Mouse (Mus musculus) liver, embryonic 16.5 days (tissue): Measurements from ENCODE around the gene Rgl1. TPM values are rescaled to one million over a fixed set of nuclear protein-coding genes. Genes with fewer than 3 reads are reported as not detected.

Experiments
- ATAC-seq: fragments of 200-750 bp; cut with Nextera tagmentation; 2 replicates; pipeline ENCODE4 v1.8.0; 2017; ENCODE audit warnings: low read depth, mild to moderate bottlenecking, moderate number of reproducible peaks, moderate library complexity
- H3K27ac ChIP-seq: fragments of 300-500 bp; sonication (generic); 2 replicates; pipeline ENCODE4 v1.5.1; 2014; ENCODE audit warnings: mild to moderate bottlenecking, low read length
- H3K27me3 ChIP-seq: fragments of 300-500 bp; sonication (generic); 2 replicates; pipeline ENCODE4 v1.6.1; 2014; ENCODE audit warnings: low read depth, low read length, mixed read lengths; ENCODE audit not compliant: control insufficient read depth, insufficient read depth
- H3K36me3 ChIP-seq: fragments of 300-500 bp; sonication (generic); 2 replicates; pipeline ENCODE4 v1.6.1; 2014; ENCODE audit warnings: mild to moderate bottlenecking; ENCODE audit not compliant: control insufficient read depth, insufficient read depth
- H3K4me1 ChIP-seq: fragments of 300-500 bp; sonication (generic); 2 replicates; pipeline ENCODE4 v1.6.1; 2014; ENCODE audit warnings: low read depth, low read length, mixed read lengths; ENCODE audit not compliant: control insufficient read depth
- H3K4me2 ChIP-seq: fragments of 300-500 bp; sonication (generic); 2 replicates; pipeline ENCODE4 v1.6.1; 2014; ENCODE audit warnings: low read depth, low read length, mixed read lengths
- H3K4me3 ChIP-seq: fragments of 300-500 bp; sonication (generic); 2 replicates; pipeline ENCODE4 v1.5.1; 2014; ENCODE audit warnings: low read depth, mild to moderate bottlenecking, low read length
- H3K9ac ChIP-seq: fragments of 300-500 bp; sonication (generic); 2 replicates; pipeline ENCODE4 v1.6.1; 2014; ENCODE audit warnings: low read depth, low read length
- H3K9me3 ChIP-seq: fragments of 300-500 bp; sonication (generic); replicated peaks from 2 replicates; pipeline ENCODE4 v1.6.1; 2016; ENCODE audit warnings: low read length; ENCODE audit not compliant: control insufficient read depth
- WGBS: fragments of 180-500 bp; shearing (Covaris S2); extraction: QIAGEN DNeasy Blood & Tissue Kit; methylation state at CpG from one replicate; pipeline ENCODE4 v1.1.7; 2014; ENCODE audit not compliant: insufficient replicate concordance; 5-methylcytosine and 5-hydroxymethylcytosine counted together
- polyA plus RNA-seq: library from polyadenylated mRNA; unstranded; fragments of >200 nt; fragmentation: Nextera tagmentation; extraction: Ambion mirVana; gene quantifications from 2 replicates; pipeline ENCODE4 v1.2.1, GENCODE M21; 2015

Rgl1 gene
- polyA plus RNA-seq: 12.9 and 14.2 TPM in 2 replicates

DNA sequence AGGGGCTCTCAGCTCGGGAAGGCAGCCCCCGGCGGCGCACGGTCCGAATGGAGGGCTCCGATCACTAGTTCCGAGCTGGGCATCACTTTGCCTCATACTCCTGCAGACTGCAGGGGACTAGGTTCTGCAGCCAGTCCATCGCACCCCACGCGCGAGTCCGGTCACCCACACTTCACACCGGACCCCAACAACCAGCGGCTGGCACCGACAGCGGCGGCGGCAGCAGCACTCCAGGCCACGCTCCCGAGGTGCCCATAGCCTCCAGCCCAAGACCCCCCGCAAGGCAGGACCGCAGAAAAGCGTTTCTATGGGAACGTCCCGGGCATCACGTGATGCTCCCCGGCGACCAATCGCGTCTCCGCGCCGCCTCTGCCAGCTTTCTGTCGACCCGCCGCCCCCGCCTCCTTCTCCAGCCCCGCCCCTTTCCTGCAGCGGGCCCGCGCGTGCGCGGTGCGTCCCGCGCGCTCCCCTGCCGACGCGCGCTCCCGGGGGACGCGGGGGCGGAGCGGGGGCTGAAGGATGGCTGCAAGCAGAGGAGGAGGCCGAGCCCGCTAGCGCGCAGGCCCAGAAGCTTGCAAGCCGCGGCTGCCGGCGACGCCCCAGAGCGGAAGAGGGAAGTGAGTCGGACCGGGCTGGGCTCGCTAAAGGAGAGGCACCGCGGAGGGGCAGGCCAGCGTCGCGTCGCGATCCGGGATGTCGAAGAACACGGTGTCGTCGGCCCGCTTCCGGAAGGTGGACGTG is at the start of gene Rgl1, which contains the start of gene Arpc5:
TSS of gene Rgl1 (minus strand) at position 320 of the 741 bp plus-strand sequence.
TSS of gene Arpc5 (plus strand) at position 511 of the 741 bp plus-strand sequence.
- peaks cover 7% of the 10 kb centered on the region for H3K36me3 ChIP-seq
- under 1% methylated on average over 86 of the region's 86 CpGs for WGBS
- peak within 1 kb of the TSS; percentile 82 for H3K27ac ChIP-seq
- H3K4me2 ChIP-seq: peak within 1 kb of the TSS; percentile 95
- H3K9ac ChIP-seq: peak within 1 kb of the TSS; percentile 91
- peak; percentile 96 for ATAC-seq
- H3K27me3 ChIP-seq: peaks cover 13% of the 10 kb centered on the region
- H3K4me1 ChIP-seq: peaks cover 7% of the 10 kb centered on the region
- H3K4me3 ChIP-seq: peak within 1 kb of the TSS; percentile 87
- H3K9me3 ChIP-seq: no peaks in the 10 kb centered on the region

GRCm38 (mm10) chr1:152815265-152815701 is 49.1 kb upstream of the Rgl1 start:
- Histone ChIP-seq H3K27ac (no peak overlapping the region), H3K4me3 (no peak overlapping the region), H3K4me2 (0 out of 2 replicates have a peak overlapping the region, but pooled peaks have one; percentile 13), H3K9ac (no peak overlapping the region), H3K4me1 (no peaks in the 10 kb centered on the region), H3K36me3 (no peaks in the 10 kb centered on the region), H3K9me3 (no peaks in the 10 kb centered on the region), H3K27me3 (no peaks in the 10 kb centered on the region)
- WGBS: 54% methylated on average over 7 of the region's 7 CpGs
- peak; percentile 53 for ATAC-seq

- Histone ChIP-seq H3K4me2 (no peak overlapping the region), H3K9ac (no peak overlapping the region), H3K4me3 (no peak overlapping the region), H3K27me3 (no peaks in the 10 kb centered on the region), H3K27ac (no peak overlapping the region), H3K9me3 (no peaks in the 10 kb centered on the region), H3K36me3 (no peaks in the 10 kb centered on the region), H3K4me1 (no peaks in the 10 kb centered on the region)
- ATAC-seq: peak; percentile 11; the same call in 1 of the 2 replicates
- 62% methylated on average over 13 of the region's 13 CpGs for whole genome bisulfite sequencing
Observed at GRCm38 (mm10) chr1:152810533-152811439, 44.6 kb upstream of the Rgl1 start.

- Histone ChIP-seq H3K27ac (no peak overlapping the region), H3K4me3 (no peak overlapping the region), H3K4me2 (no peak overlapping the region), H3K4me1 (no peaks in the 10 kb centered on the region), H3K9me3 (no peaks in the 10 kb centered on the region), H3K36me3 (no peaks in the 10 kb centered on the region), H3K27me3 (no peaks in the 10 kb centered on the region), H3K9ac (no peak overlapping the region)
- peak; percentile 61 for ATAC-seq
- 32% methylated on average over 8 of the region's 8 CpGs for WGBS
Observed at GRCm38 (mm10) chr1:152809541-152810252, 43.5 kb upstream of the Rgl1 start.

DNA sequence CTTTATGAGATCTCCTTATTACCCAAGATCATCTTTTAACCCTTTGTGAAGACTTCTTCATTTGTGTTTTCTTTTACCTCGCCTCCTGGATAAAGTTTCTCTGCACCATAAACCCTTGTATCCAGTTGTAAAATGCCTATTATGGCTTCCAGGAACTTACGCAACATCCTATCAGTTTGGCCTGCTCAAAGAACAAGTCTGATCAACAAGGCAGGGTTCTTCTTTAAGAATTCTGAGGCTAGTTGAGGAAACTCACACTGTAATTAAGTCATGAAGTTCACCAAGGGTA is 42.2 kb upstream of the Rgl1 start:
- Histone ChIP-seq H3K36me3 (no peaks in the 10 kb centered on the region), H3K4me3 (peak overlapping the region; percentile 36), H3K9ac (no peak overlapping the region), H3K4me2 (peak overlapping the region; percentile 21; the same call in 1 of the 2 replicates), H3K27ac (peak overlapping the region; percentile 71), H3K27me3 (no peaks in the 10 kb centered on the region), H3K9me3 (no peaks in the 10 kb centered on the region), H3K4me1 (no peaks in the 10 kb centered on the region)
- 50% methylated on average over 2 of the region's 2 CpGs for WGBS
- ATAC-seq: no peak

GRCm38 (mm10) chr1:152807619-152808391 is 41.7 kb upstream of the Rgl1 start:
- no peaks in the 10 kb centered on the region for H3K36me3 ChIP-seq
- no peaks in the 10 kb centered on the region for H3K27me3 ChIP-seq
- peak overlapping the region; percentile 71 for H3K27ac ChIP-seq
- H3K9ac ChIP-seq: no peak overlapping the region; the same call in 1 of the 2 replicates
- no peaks in the 10 kb centered on the region for H3K4me1 ChIP-seq
- peak overlapping the region; percentile 21; the same call in 1 of the 2 replicates for H3K4me2 ChIP-seq
- H3K4me3 ChIP-seq: peak overlapping the region; percentile 36
- WGBS: 18% methylated on average over 18 of the region's 18 CpGs
- ATAC-seq: peak; percentile 59
- H3K9me3 ChIP-seq: no peaks in the 10 kb centered on the region

- no peaks in the 10 kb centered on the region for H3K27me3 ChIP-seq
- no peak overlapping the region for H3K27ac ChIP-seq
- no peak overlapping the region for H3K4me2 ChIP-seq
- H3K9ac ChIP-seq: no peak overlapping the region
- no peaks in the 10 kb centered on the region for H3K9me3 ChIP-seq
- ATAC-seq: no peak
- no peak overlapping the region for H3K4me3 ChIP-seq
- 51% methylated on average over 6 of the region's 6 CpGs for WGBS
- H3K4me1 ChIP-seq: no peaks in the 10 kb centered on the region
- H3K36me3 ChIP-seq: no peaks in the 10 kb centered on the region
Observed at GRCm38 (mm10) chr1:152804907-152805306, 38.8 kb upstream of the Rgl1 start.

DNA sequence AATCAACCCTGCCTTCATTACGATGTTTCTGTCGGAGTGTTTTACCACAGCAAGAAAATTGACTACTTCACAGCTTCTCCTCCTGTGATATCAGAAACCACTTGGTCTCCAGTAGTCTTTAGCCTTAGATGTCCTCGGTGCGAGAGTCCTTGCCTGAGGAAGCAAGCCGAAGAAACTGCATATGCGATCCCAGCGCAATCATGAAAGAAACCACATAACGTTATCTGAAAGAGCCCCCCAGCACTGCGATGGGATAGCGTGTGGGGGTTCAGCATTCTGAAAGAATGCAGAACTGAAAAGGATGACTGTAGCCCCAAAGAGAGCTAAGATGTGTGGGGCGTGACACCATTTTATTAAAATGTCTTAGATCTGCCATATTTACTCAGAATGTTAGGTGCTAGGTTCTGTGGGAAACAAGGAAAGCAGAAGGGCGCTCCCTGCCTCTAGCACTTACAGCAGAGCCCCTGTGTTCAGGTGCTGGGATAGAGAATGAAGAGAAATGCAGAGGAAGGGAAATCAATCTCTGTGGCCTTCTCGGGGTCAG is 34.6 kb upstream of the Rgl1 start:
- Histone ChIP-seq H3K36me3 (no peaks in the 10 kb centered on the region), H3K9me3 (no peaks in the 10 kb centered on the region), H3K4me1 (no peaks in the 10 kb centered on the region; the same call in 1 of the 2 replicates), H3K27me3 (no peaks in the 10 kb centered on the region), H3K9ac (no peak overlapping the region), H3K4me2 (no peak overlapping the region), H3K27ac (no peak overlapping the region), H3K4me3 (no peak overlapping the region)
- no peak for ATAC-seq
- WGBS: 63% methylated on average over 13 of the region's 13 CpGs
